11 mouse cellular contexts compared by ENCODE assay signal in the genomic region with DNA sequence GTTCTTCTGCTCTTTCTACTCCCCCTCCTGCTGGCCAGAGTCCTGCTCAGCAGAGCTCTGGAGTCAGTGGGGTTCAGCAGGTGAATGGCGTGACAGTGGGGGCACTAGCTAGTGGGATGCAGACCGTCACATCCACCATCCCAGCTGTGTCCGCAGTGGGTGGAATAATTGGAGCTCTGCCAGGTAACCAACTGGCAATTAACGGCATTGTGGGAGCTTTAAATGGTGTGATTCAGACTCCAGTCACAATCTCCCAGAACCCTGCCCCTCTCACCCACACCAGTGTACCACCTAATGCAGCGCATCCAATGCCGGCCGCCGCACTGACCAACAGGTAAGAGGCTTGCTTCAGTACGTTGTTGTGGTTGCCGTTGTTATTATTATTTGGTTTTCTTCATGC.
DNase-seq lines count a peak whose midpoint lies in the region; ATAC-seq lines count a peak whose summit lies in the region.
"Had no signal": no experiment of that assay in that cellular context is flagged by ENCODE, and none has a peak within 500 bp of the region (broad histone marks: within the 10 kb centered on the region; RNA-seq: fewer than 3 reads in every experiment).

No protein-coding gene starts in this region.

- H3K4me3 ChIP-seq in midbrain, embryonic 13.5 days (replicated peaks), result no peak overlapping the region
- H3K4me3 ChIP-seq in midbrain, embryonic 10.5 days, result no peak overlapping the region
- H3K4me3 ChIP-seq in forebrain, embryonic 13.5 days, result no peak overlapping the region
- no peak overlapping the region for H3K4me3 ChIP-seq in hindbrain, embryonic 16.5 days (ENCODE audit: low read length)
- no peak overlapping the region for H3K4me3 ChIP-seq in neural tube, embryonic 13.5 days
- H3K4me3 ChIP-seq: heart, adult 2 months; limb, embryonic 13.5 days had no signal

- H3K27ac ChIP-seq in midbrain, embryonic 13.5 days, result peak overlapping the region; percentile 56; the same call in 1 of the 2 replicates
- no peak overlapping the region for H3K27ac ChIP-seq in midbrain, embryonic 10.5 days (replicated peaks)
- 0 out of 2 replicates have a peak overlapping the region, but pooled peaks have one; percentile 31 for H3K27ac ChIP-seq in forebrain, embryonic 13.5 days
- no peak overlapping the region for H3K27ac ChIP-seq in hindbrain, embryonic 16.5 days (ENCODE audit: low read depth, low read length)
- no peak overlapping the region for H3K27ac ChIP-seq in neural tube, embryonic 13.5 days (replicated peaks)
- H3K27ac ChIP-seq: heart, adult 2 months; limb, embryonic 13.5 days had no signal

- peaks cover 70% of the 10 kb centered on the region for H3K36me3 ChIP-seq in midbrain, embryonic 13.5 days
- H3K36me3 ChIP-seq in midbrain, embryonic 10.5 days, result peaks cover 99% of the 10 kb centered on the region
- peaks cover 74% of the 10 kb centered on the region for H3K36me3 ChIP-seq in forebrain, embryonic 13.5 days (ENCODE audit: poor library complexity, severe bottlenecking)
- peaks cover 14% of the 10 kb centered on the region for H3K36me3 ChIP-seq in hindbrain, embryonic 16.5 days (ENCODE audit: control insufficient read depth, insufficient read depth, low read length)
- H3K36me3 ChIP-seq in neural tube, embryonic 13.5 days, result peaks cover 78% of the 10 kb centered on the region

- H3K4me2 ChIP-seq in midbrain, embryonic 13.5 days (replicated peaks), result no peak overlapping the region
- H3K4me2 ChIP-seq in forebrain, embryonic 13.5 days, result no peak overlapping the region
- no peak overlapping the region for H3K4me2 ChIP-seq in hindbrain, embryonic 16.5 days (ENCODE audit: low read length)
- no peak overlapping the region for H3K4me2 ChIP-seq in neural tube, embryonic 13.5 days
- H3K4me2 ChIP-seq: limb, embryonic 13.5 days; lung, embryonic 14.5 days had no signal

- H3K27me3 ChIP-seq in midbrain, embryonic 13.5 days, result no peaks in the 10 kb centered on the region
- no peaks in the 10 kb centered on the region for H3K27me3 ChIP-seq in midbrain, embryonic 10.5 days (ENCODE audit: low read depth, poor library complexity, severe bottlenecking)
- H3K27me3 ChIP-seq in forebrain, embryonic 13.5 days, result no peaks in the 10 kb centered on the region
- no peaks in the 10 kb centered on the region for H3K27me3 ChIP-seq in hindbrain, embryonic 16.5 days (replicated peaks; ENCODE audit: control insufficient read depth, insufficient read depth, low read length)
- no peaks in the 10 kb centered on the region for H3K27me3 ChIP-seq in neural tube, embryonic 13.5 days
- H3K27me3 ChIP-seq: limb, embryonic 13.5 days had no signal

- H3K4me1 ChIP-seq in midbrain, embryonic 13.5 days (replicated peaks), result peaks cover 10% of the 10 kb centered on the region; the same call in 1 of the 2 replicates
- H3K4me1 ChIP-seq in midbrain, embryonic 10.5 days, result no peaks in the 10 kb centered on the region
- H3K4me1 ChIP-seq in forebrain, embryonic 13.5 days, result peaks cover 10% of the 10 kb centered on the region
- no peaks in the 10 kb centered on the region; the same call in 1 of the 2 replicates for H3K4me1 ChIP-seq in hindbrain, embryonic 16.5 days (ENCODE audit: control insufficient read depth, insufficient read depth, low read depth, low read length)
- H3K4me1 ChIP-seq in neural tube, embryonic 13.5 days (replicated peaks), result peaks cover 7% of the 10 kb centered on the region

- H3K9ac ChIP-seq in midbrain, embryonic 13.5 days (replicated peaks), result no peak overlapping the region
- no peak overlapping the region for H3K9ac ChIP-seq in forebrain, embryonic 13.5 days
- H3K9ac ChIP-seq in hindbrain, embryonic 16.5 days (ENCODE audit: low read depth, low read length), result no peak overlapping the region
- no peak overlapping the region for H3K9ac ChIP-seq in neural tube, embryonic 13.5 days
- H3K9ac ChIP-seq: limb, embryonic 13.5 days; lung, embryonic 14.5 days had no signal

- H3K9me3 ChIP-seq in midbrain, embryonic 13.5 days, result no peaks in the 10 kb centered on the region
- H3K9me3 ChIP-seq in midbrain, embryonic 10.5 days (replicated peaks), result no peaks in the 10 kb centered on the region
- H3K9me3 ChIP-seq in forebrain, embryonic 13.5 days (replicated peaks), result no peaks in the 10 kb centered on the region
- H3K9me3 ChIP-seq in hindbrain, embryonic 16.5 days (ENCODE audit: control insufficient read depth, low read length), result no peaks in the 10 kb centered on the region
- no peaks in the 10 kb centered on the region for H3K9me3 ChIP-seq in neural tube, embryonic 13.5 days
- H3K9me3 ChIP-seq: limb, embryonic 13.5 days had no signal

- DNase-seq in midbrain, embryonic 10.5 days (ENCODE audit: low spot score), result no peak
- DNase-seq in thymus, postnatal 10 days (ENCODE audit: low spot score in 2 of 2), result no peak
- DNase-seq: heart, adult 2 months; kidney, postnatal 10 days; lung, embryonic 14.5 days had no signal

- peak; percentile 51; the same call in 1 of the 2 replicates for ATAC-seq in midbrain, embryonic 13.5 days
- peak; percentile 64 for ATAC-seq in forebrain, embryonic 13.5 days
- ATAC-seq in hindbrain, embryonic 16.5 days, result peak; percentile 51; the same call in 1 of the 2 replicates
- ATAC-seq in neural tube, embryonic 13.5 days (ENCODE audit: low read depth), result peak; percentile 66
- ATAC-seq in inflammation-experienced regulatory T-cells, adult 6 months, result no peak

- 75% methylated on average over 10 of the region's 10 CpGs for WGBS in midbrain, embryonic 13.5 days
- WGBS in midbrain, embryonic 10.5 days, result 96% methylated on average over 10 of the region's 10 CpGs
- WGBS in forebrain, embryonic 13.5 days, result 44% methylated on average over 10 of the region's 10 CpGs
- 56% methylated on average over 10 of the region's 10 CpGs for WGBS in hindbrain, embryonic 16.5 days
- 59% methylated on average over 10 of the region's 10 CpGs for WGBS in neural tube, embryonic 13.5 days

Comparison
In these comparisons a context has a peak if more than half of its experiments do, and no peak if none do; other contexts are left out.
1. H3K27ac ChIP-seq: peak in midbrain, embryonic 13.5 days (single experiment) and forebrain, embryonic 13.5 days (single experiment); none in midbrain, embryonic 10.5 days (single experiment), hindbrain, embryonic 16.5 days (single experiment) and neural tube, embryonic 13.5 days (single experiment).